8 mouse cellular contexts compared by ENCODE assay signal in the genomic region with DNA sequence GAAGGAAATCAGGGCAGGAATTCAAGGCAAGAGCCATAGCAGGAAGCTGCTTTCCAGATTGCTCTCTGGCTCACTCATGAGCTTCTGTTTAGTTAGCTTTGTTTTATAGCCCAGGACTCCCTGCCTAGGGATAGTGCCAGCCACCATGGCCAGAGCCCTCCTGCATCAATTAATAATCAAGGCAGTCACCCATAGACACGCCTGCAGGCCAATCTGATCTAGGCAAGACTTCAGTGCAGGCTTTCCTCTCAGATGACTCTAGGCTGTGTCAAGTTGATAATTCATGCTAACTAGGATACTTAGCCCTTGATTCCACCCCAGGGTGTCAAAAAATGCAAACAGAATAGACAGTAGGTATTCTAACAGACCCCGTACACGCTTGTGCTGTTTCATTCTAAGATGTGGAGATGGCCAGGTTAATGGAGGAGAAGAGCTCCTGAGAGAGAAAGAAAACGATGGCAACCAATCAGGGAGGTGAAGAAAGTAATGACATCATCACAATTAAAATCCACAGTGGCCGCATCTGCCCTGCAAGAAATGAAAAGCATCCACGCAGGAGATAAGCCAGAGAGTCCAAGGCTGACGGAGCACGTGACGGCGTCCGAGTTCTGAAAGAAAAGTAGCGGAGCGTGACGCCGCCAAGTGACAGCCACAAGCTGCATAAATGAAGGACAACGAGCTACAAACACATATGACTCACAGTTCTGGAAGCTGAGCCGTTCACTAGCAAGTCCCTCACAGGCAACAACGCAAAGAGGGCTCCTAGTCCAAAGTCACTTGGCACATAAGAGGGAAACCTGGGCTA.
A peak's percentile ranks its signal among the peaks of the same experiment; 100 is the strongest.
DNase-seq lines count a peak whose midpoint lies in the region; ATAC-seq lines count a peak whose summit lies in the region.

No protein-coding gene starts in this region.

- peak overlapping the region; percentile 15; the same call in 1 of the 2 replicates for H3K4me3 ChIP-seq in heart, embryonic 10.5 days
- no peak overlapping the region for H3K4me3 ChIP-seq in kidney, embryonic 14.5 days (ENCODE audit: low read length)

- H3K9me3 ChIP-seq in heart, embryonic 10.5 days: no peaks in the 10 kb centered on the region
- H3K9me3 ChIP-seq in kidney, embryonic 14.5 days (ENCODE audit: control insufficient read depth, low read length): no peaks in the 10 kb centered on the region

- peak; percentile 57 to 67 for DNase-seq in left cerebral cortex, adult 18-20 months (ENCODE audit: low spot score in 2 of 2)
- no peak for DNase-seq in left cerebral cortex, adult 11 months (ENCODE audit: low spot score)
- DNase-seq in heart, embryonic 10.5 days (ENCODE audit: low spot score): no peak
- DNase-seq in lung, postnatal 4 days: peak; percentile 22 to 48
- no peak for DNase-seq in gastrocnemius, postnatal 4 days (ENCODE audit: low spot score in 2 of 2)
- no peak for DNase-seq in layer of hippocampus, postnatal 14 days (ENCODE audit: low spot score in 2 of 2)
- no peak for DNase-seq in urinary bladder, postnatal 36 days (ENCODE audit: low spot score in 2 of 2)

- no peaks in the 10 kb centered on the region for H3K27me3 ChIP-seq in heart, embryonic 10.5 days (ENCODE audit: insufficient read depth, poor library complexity, severe bottlenecking)
- no peaks in the 10 kb centered on the region for H3K27me3 ChIP-seq in kidney, embryonic 14.5 days (ENCODE audit: control insufficient read depth, insufficient read depth, low read length)

- ATAC-seq in kidney, embryonic 14.5 days (ENCODE audit: low FRiP score, low TSS enrichment): 0 out of 2 replicates have a peak, but pooled peaks have one; percentile 49

- 67% methylated on average over 18 of the region's 18 CpGs for WGBS in heart, embryonic 10.5 days
- 57% methylated on average over 18 of the region's 18 CpGs for WGBS in kidney, embryonic 14.5 days

- H3K4me1 ChIP-seq in heart, embryonic 10.5 days: peaks cover 15% of the 10 kb centered on the region
- H3K4me1 ChIP-seq in kidney, embryonic 14.5 days (ENCODE audit: control insufficient read depth, insufficient read depth, low read length): no peaks in the 10 kb centered on the region

- no peak overlapping the region for H3K9ac ChIP-seq in kidney, embryonic 14.5 days (ENCODE audit: low read depth, low read length)

- H3K27ac ChIP-seq in heart, embryonic 10.5 days: no peak overlapping the region
- no peak overlapping the region for H3K27ac ChIP-seq in kidney, embryonic 14.5 days (ENCODE audit: low read depth, low read length)

- no peak overlapping the region for H3K4me2 ChIP-seq in kidney, embryonic 14.5 days (replicated peaks; ENCODE audit: low read depth, low read length)

- H3K36me3 ChIP-seq in heart, embryonic 10.5 days: no peaks in the 10 kb centered on the region
- H3K36me3 ChIP-seq in kidney, embryonic 14.5 days (ENCODE audit: control insufficient read depth, insufficient read depth, low read length): no peaks in the 10 kb centered on the region

Comparison
In these comparisons a context has a peak if more than half of its experiments do, and no peak if none do; other contexts are left out.
1. DNase-seq: peak in left cerebral cortex, adult 18-20 months (2 of 2) and lung, postnatal 4 days (2 of 2); none in left cerebral cortex, adult 11 months (single experiment), heart, embryonic 10.5 days (single experiment), gastrocnemius, postnatal 4 days (0 of 2), layer of hippocampus, postnatal 14 days (0 of 2) and urinary bladder, postnatal 36 days (0 of 2).